Mouse (Mus musculus): ENCODE results near the gene Ddx31.

The Ddx31 gene

DNA sequence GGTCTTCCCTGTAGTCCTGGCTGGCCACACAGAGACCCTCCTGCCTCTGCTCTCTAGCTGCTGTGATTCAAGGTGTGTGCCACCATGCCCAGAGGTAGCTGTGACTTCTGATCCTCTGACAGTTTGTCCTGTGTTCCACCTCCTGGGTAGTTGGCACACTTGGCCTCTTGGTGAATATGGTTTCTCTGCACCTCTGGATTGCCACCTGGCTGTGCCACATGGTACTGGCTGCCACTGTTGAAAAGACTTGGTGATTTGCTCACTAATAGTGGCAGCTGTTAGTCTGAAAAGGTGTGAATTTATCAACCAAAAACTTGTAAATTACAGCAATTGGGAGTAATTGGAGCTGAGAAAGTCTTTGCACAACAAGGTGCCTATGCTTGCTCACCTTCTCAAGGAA, 23.7 kb downstream of the Ddx31 start:
- DNase-seq (ENCODE audit: low spot score in 2 of 2): no peak

- DNase-seq (ENCODE audit: low spot score in 2 of 2): no peak
Observed at GRCm38 (mm10) chr2:28867495-28867894, 27.3 kb downstream of the Ddx31 start.

GRCm38 (mm10) chr2:28875554-28875953, 35.3 kb downstream of the Ddx31 start:
- DNase-seq (ENCODE audit: low spot score in 2 of 2): no peak

DNA sequence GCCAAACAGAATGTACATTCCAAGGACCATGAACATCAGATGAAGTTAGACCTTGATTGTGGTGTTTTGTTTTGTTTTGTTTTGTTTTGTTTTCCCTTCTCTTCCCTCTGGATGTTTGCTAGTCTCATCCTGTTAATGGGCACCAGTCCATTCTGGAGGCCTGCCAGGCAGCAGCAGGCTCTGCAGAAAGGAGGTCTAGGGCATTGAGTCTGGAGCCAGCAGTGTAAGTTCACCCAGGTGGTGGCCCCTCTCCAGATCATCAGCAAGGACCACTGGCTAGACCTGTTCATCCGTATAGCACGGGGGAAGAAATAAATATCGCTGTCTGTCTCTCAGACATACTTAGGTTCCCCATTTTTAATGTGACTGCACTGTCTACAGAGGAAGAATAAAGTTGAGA, 41.1 kb downstream of the Ddx31 start:
- no peak for DNase-seq (ENCODE audit: low spot score in 2 of 2)

DNA sequence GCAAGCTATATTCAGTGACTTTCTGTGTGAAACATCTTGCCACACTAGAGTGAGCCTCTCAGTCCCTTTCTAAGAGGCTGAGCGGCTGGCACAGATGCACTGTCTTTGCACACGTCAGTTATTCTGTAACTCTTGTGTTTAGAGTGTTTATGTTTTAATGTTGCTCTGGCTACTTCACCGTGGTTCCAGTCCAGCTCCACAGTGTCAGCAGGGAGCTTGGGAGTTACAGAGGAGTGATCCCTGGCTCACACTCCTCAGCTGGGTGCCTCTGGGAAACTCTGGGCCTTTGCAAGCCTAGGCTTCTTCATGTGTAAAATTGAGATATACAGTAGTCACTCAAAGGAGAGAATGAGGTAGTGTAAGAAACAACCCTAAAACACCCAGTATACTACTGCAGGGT, 41.8 kb downstream of the Ddx31 start:
- DNase-seq (ENCODE audit: low spot score in 2 of 2): no peak

- no peak for DNase-seq (ENCODE audit: low spot score in 2 of 2)
Observed at GRCm38 (mm10) chr2:28882826-28883485, 42.8 kb downstream of the Ddx31 start.

DNA sequence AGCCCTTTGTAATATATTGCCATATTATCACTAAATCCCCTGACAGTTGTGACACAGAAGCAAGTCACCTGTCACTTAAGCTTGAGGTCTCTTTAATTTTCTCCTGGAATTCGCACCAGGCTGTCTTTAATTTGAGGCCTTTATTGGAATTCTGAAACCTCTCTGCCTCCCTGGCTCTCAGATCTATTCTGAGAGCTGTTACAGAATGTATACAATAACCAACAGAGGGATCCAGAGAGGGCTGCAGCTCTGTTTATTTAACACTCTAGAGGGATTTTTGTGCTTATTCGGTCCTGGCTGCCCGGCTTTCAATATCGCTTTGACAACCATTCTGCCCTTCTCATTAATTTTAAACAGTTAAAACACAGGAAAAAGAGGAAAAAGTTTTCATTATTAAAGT, 44.7 kb downstream of the Ddx31 start:
- no peak for DNase-seq (ENCODE audit: low spot score in 2 of 2)

DNA sequence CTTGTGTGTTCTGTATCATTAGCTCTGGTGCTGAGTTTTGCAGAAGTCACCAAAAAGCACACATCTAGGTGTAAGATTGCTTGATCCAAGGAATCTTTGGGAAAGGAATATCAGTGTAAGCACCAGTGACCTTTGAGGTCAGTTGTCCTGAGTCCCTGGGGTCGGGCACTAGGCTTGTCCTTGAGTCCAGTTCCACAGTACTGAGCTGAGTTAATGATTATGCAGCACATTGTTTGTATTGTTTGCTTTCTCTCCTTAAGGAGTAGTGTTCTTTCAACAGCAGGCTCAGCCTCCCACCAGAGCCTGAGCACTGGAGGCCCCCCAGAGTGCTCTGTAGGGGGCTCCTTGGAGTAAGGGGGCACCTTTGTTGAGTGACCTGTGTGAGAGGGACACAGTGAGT, 52.6 kb downstream of the Ddx31 start:
- no peak for DNase-seq (ENCODE audit: low spot score in 2 of 2)

DNA sequence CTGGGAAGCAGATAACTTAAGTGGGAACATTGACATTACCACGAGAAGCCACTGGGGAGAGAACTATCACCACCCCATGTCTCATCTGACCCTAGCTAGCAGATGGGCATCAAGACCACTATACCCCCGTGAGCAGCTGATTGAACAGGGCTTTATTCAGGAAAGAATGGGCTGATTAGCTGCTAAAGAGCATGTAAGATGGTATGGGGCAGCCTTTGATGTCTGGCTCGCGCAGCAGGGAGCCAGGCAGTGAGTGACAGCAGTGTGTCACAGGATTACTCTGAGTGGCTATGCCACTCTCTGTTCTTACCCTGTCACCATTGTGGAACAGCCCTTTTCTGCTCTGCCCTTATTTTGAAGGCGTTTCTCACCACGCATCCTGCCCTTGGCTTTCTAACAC, 53.3 kb downstream of the Ddx31 start:
- no peak for DNase-seq (ENCODE audit: low spot score in 2 of 2)

DNA sequence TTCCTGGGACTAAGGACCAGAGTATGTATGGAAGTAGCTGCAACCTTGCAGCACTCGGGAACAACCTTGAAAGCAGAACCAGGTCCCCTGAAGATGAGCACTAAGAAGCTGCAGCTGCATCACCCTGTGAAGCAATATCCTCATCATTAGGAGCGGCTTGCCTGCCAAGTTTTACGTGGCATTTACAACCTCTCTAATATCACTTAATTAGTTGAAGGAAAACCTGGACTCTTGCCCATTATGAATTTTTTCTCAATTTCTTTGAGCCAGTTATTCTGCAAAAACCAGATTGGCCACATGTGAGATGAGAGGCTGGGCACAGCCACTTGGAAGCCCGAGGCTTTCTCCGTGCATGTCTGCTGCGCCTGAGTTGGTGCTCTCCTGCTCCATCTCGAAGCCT, 55.7 kb downstream of the Ddx31 start:
- DNase-seq (ENCODE audit: low spot score in 2 of 2): no peak

GRCm38 (mm10) chr2:28897340-28897899, 57.2 kb downstream of the Ddx31 start:
- DNase-seq (ENCODE audit: low spot score in 2 of 2): no peak

GRCm38 (mm10) chr2:28902291-28902690, 62.1 kb downstream of the Ddx31 start:
- no peak for DNase-seq (ENCODE audit: low spot score in 2 of 2)

- DNase-seq (ENCODE audit: low spot score in 2 of 2): no peak
Observed at GRCm38 (mm10) chr2:28903871-28904270, 63.7 kb downstream of the Ddx31 start.

DNA sequence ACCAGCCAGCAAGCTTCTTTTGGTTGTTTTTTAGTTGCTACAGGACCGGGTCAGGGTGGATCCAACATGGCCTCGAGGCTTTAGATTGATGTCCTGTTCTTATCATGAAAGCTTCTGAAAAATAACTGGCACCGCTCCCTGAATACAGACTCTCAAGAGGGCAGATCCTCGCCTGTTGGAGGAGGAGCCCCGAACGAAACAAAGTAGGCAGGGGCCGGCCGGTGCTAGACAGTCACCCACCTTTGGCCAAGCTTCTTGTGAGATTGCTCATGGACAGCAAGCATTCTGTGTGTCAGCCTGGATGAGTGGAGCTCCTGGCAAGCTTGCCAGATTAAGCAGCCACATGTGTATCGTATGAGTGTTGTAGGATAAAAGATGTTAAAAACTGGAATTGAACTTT, 64.6 kb downstream of the Ddx31 start:
- no peak for DNase-seq (ENCODE audit: low spot score in 2 of 2)

DNA sequence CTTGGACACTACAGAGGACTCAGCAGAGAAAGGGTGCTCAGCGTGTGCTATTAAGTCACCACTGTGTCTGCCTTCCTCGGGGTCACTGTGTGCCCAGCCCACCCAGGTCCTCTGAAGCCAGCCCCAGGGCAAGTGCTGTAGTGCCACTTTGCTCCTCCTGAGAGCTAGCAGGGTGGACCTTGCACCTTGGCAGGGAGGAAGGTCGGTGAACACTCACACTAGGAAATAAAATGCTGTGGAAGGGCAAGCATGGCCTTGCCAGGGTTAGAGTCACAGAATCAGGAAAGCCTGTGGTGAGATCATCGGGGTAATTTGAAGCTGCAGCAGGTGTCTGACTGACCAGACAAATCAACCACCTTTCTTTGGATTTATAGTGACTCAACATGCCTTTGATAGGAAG, 65.4 kb downstream of the Ddx31 start:
- no peak for DNase-seq (ENCODE audit: low spot score in 2 of 2)

DNA sequence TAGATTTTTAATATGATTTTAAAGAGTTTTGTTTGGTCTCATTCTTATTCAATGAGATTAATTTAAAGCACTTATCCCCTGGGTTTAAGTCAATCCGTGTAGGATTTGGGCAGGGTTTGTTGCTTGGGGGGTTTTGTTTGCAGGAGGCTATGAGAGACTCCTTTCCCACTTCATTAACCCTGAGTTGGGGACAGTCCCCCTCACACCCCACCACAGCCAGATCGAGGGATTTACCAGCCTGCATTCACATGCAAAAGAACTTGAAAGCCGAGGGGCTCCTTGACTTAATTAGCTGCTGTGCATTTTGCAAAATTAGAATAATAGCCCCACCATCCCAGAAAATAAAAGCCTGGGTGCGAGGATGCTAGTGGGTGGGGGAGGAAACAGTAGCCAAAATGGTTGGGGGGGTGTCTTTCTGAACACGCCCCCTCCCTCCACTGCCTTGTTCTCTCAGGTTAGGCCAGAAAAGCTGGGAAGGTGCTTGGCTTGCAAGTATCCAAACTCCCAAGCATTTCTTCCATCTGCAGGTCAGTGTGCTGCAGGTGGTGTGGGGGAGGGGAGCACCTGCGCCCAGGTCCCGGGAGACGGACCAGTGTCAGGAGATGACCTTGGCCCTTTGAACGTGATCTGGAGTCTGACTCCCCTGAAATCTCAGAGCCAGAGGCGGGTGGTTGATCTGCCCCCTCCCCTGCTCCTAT, 67.6 kb downstream of the Ddx31 start:
- DNase-seq (ENCODE audit: low spot score in 2 of 2): no peak

GRCm38 (mm10) chr2:28908389-28909153, 68.4 kb downstream of the Ddx31 start:
- DNase-seq (ENCODE audit: low spot score in 2 of 2): no peak

DNA sequence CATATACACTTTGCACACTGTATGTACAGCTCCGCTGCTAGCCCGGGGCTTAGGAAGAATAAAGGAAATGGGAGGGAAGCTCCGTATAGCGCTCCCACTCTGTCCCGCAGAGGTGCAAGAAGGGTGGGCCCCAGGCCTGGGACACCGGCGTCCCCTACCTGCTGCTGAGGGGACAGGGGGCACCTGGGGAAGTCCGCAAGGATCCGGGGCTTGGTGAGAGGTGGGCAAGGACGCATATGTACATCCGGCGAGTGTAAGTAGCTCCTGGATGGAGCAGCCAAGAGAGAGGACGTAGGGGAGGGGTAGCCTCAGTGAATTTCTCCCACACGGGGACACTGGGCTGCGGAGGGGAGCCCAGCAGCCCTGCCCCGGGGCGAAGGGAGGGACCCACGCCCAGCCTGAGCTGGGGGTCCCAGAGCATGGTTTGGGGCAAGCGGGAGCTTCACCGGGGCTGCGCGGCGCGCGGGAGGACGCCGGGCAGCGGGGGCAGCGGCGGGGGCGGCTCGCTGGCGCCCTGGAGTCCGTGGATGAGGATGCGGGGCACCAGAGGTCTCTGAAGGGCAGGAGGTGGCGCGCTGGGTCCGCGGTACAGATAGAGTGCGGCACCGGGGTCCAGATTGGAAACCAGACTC, 69.1 kb downstream of the Ddx31 start:
- DNase-seq (ENCODE audit: low spot score in 2 of 2): no peak

DNA sequence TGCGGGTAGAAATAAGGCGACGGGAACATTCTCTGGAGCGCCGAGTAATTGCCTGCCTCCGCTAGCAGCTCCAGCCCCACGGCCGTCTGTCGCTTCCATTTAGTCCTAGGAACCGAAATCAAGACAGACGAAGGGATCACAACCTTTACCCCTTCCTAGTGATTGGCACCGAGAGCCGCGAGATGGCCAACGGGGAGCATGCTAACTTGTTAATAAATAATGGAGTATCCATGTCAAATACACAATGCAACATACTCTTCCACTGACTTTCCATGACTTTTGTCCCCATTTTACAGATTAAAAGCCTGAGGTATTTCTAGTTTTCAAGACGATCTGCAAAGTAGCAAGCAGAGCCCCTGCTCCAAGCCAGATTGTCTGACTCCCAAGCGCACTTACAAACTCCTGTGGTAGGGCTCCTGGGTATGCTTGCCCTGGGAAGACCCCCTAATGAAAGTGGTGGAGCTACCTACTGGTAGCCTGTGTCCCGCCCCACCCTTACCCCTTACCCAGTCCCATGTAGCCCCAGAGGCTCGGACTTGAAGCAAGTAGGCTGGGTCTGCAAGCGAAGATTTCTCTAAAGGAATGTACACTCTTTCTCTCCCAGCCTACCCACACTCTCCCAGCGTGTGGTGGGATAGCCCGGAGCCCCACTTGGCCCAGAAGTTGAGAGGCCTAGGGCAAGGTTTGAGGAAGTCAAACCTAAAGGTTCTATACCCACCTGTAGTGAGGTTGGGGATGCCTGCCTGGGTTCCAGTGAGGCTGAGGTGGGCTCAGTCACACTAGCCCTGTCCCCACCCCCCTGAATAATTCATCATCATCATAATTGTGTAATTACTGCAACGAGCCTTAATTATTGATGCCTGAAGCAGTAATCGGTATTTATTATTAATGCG, 69.9 kb downstream of the Ddx31 start:
- no peak for DNase-seq (ENCODE audit: low spot score in 2 of 2)

DNA sequence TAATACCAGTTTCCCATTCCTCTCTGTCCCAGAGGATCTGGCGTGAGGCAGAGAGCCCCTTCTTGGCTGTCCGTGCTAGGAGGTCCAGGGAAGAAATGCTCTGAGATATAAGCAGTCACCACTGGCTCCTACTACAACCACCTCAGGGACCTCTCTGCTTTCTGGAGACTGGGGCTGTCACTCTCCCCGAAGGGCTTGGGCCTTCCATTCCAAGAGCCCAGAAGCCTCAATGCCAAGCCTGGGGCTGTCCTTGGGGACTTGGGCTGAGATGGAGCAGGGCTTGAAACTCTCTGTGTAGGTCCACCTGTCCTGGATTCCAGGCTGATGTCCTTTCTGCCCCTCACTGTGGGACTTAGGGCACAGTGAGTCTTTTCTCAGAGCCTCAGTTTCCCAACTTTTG, 70.7 kb downstream of the Ddx31 start:
- DNase-seq (ENCODE audit: low spot score in 2 of 2): no peak
